Mouse (Mus musculus) frontal cortex, postnatal 14 days (tissue): ENCODE measurements around the gene Myzap.

ENCODE experiments used
- DNase-seq, 2 experiments: peaks; one replicate each; pipeline ENCODE4 v3.0.0; 2022; ENCODE audit warnings: low spot score in 2 of 2

Gene Myzap

DNA sequence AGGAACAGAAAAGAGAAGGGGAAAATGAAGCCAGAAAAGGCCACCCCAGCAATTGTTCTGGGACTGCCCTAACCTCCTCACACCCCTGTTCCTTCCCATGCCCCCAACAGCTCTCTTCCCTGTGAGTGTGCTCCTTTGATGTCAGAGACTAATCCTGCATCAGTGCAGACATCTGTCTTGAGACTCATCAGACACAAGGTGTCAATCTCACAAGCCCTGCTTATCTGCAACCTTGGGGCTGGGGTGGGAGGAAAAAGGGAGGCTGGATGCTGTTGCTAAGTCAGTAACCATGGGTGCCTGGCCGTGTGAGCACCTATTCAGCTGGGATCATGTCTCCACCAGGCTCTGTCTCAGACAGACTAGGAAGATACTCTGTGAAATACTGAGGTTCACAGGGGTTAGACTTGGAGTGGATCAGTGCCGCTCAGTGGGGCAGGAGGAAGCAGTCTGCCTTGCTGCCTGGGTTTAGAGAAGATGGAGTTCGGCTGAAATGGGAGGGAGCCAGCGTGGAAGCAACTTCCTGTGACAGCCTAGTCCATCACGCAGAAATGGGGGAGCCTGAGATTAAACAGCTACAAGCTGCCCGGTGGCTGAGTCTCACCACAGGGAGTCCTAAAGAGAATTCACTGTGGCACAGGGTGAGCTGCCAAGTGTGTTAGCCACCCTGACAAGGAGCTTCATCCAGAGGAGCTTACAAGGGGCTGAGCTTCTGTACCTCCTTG, 12.9 kb upstream of the Myzap start:
- DNase-seq, result no peak

DNA sequence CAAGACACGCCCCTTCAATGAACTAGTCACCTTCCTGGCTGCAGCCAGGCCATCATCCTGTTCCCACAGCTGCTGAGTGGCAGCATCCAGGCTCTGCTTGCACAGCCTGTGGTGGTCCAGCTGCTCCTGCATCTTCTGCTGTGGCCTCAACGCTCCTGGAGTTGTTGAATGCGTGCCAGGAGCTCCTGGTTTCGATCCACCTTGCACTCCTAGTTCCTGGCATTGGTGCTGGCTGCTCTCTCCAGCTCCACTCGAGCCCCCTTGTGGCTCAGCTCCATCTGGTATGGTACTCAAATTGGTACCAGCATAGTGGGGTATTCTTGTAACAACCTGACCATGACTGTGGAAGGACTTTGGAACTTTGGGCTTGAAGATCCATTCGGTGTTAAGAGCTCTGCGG, 7.7 kb upstream of the Myzap start:
- DNase-seq, result no peak

DNA sequence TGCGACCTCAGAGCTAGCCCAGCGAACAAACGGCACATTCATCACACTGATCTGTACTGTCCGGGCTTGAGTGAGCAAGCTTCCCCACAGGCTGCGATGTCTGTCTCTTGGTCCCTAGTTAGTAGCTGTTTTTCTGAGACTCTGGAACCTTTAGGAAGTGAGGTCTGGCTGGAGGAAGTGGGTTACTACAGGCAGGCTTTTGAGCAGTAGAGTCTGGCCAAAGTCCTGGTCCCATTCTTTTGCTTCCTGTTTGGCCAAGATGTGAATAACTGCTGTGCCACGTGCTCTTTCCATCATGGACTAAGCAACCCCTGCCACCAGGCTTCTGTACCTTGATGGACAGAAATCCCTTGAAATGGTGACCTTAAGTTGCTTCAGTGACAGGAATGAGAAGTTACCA, 4.7 kb upstream of the Myzap start:
- no peak for DNase-seq

GRCm38 (mm10) chr9:71592577-71593285, 571 bp upstream of the Myzap start:
- DNase-seq, result no peak

GRCm38 (mm10) chr9:71591106-71591505, 1.1 kb downstream of the Myzap start:
- no peak for DNase-seq

GRCm38 (mm10) chr9:71589771-71590170, 2.4 kb downstream of the Myzap start:
- no peak for DNase-seq

DNA sequence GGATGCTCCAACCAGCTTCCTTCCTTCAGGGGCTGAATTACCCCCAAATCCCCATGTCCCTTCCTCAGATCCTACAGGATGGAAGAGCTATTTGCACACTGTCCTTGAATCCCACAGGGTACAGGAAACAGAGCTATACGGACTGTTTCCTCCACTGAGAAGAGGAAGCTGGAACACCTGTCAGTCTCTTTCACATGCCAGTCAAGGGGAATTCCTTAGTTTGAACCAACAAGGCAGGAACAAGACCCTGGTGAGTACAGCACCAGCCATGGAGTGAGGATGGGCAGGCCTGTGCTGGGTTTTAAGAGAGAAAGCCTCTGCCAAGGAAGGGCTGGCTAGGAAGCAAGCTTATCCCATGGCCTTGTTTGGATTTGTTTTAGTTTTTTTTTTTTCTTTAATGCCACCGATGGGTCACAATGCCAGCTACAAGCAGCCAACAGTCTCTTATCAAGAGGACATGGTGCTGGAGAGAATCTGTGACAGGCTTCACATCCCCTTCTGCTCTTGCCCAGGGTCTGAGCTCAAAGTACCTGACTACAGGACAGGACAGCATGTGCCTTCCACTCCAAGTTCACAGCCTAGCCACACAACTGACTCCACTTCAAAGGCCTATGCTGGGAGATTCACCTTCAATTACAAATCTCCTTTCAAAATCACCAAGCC, 3.1 kb downstream of the Myzap start:
- DNase-seq, result no peak

DNA sequence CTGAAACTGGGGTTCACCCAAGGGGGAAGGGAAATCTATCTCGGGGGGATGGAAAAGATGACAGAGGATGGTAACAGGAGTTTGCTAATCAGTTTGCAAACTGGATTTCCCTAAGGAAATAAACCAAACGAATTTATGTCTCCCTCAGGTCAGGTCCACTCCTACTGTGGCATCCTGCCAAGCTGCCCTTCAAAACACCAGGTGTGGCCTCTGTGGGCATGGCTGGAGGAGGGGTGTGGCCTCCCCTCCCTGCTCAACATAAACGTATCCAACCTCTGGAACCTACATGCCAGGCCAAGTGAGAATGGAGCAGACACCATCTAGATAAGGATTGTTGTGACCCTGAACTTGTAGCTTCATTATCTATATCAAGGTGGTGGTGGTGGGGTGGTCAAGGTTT, 5.8 kb downstream of the Myzap start:
- no peak for DNase-seq

GRCm38 (mm10) chr9:71582771-71583170, 9.4 kb downstream of the Myzap start:
- DNase-seq, result no peak

DNA sequence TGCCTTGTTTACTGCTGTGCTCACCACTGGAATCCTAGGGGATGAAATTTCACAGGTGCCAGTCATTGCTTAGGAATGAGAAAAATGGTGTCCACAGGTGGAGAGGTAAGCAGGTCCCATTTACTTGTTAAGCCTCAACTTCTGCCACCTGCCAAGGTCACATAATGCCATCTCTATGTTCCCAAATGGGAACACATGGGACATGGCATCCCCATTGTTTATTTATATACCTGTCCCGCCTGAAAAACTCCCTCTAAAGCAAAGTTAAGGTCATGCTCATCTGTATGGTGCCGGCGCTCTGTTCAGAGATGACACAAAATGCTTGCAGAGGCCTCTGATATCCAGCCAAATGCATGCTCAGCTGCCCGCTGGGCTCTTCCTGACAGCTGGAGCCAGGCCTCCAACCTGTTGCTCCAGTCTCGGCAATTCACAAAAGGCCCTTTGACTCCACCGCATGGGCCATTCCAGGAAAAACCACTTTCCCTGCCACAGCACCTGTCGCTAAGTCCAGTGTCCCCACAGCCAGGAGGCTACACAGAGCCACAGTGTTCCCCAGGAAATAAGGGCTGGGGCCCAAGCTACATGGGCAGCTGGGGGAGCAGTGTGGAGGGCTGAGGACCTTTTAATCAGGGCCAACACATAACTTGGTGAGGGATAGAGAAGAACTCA, 13.1 kb downstream of the Myzap start:
- DNase-seq, result peak; percentile 7 to 29

DNA sequence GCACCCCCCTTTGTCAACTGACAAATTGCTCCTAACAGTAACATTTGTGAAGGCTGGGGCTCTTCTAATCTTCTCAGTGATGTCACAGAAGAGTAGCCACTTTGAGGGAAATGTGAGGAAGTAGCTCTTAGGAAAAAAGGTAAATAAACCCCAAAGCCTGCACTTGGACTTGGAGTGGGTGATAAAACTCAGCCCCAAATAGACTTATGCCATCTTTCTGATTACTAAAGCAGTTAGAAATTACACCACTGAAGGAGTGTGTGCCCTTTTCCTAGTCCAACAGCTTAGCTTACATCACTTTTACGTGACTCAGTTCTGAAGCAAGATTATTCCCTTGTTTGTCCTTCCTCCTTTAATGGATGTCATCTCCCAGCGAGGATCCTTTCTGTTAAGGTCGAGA, 17.7 kb downstream of the Myzap start:
- DNase-seq, result no peak

DNA sequence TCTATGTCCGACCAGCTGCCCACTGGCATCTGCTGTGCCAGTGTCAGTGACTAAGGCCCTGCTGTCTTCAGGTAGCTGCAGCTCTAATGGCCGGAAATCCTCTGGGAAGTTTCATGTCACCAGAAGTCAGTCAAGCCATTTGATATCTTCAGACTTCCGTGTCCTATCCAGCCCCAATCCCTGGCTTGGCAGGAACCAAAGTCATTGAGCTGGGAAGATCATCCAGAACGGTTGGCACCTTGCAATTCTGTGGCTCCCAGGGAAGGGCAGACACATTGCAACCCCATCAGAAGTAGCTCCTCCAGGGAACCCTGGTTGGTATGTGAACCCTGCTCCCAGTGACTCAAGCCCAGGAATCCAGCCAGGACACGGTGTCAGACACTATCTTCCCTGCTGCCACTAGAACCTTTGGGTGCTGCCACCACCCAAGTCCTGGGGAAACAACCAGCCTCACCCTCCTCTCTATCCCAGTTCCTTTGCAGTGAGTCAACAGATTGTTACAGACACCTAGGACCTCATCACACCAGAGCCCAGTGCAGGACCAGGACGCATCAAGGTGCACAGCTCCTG, 18.3 kb downstream of the Myzap start:
- DNase-seq, result no peak

GRCm38 (mm10) chr9:71571150-71571633, 21.0 kb downstream of the Myzap start:
- no peak for DNase-seq

- DNase-seq, result no peak
Measured at GRCm38 (mm10) chr9:71570170-71570569, 22.0 kb downstream of the Myzap start.

DNA sequence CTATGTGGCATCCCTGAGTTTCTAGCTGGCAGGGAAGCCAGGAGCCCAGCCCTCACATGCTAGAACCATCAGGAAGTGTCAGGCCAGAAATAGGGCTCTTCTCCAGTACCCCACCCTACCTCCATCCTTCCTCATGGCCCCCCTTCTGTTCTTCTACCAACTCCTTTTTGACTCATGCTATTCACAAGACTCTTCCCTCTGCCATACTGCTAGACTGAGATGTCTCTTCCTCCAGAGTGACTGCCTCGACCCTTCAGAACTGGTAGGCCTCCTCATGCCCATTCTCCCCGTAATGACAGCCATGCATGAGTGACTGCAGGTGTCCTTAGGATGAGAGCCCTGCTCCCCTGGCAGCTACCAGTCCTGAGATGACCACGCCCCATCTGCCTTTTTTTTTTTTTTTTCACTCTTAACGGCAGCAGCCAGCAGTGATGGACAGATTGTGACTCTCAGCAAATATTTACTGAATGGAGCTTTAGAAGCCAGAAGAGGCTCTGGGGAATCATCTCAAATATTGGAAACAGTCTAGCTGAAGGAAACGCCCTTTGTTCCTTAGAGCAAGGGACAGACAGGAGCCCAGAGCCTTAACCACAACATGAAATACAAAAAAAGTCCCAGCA, 23.7 kb downstream of the Myzap start:
- DNase-seq, result no peak

GRCm38 (mm10) chr9:71567391-71567790, 24.8 kb downstream of the Myzap start:
- DNase-seq, result no peak

DNA sequence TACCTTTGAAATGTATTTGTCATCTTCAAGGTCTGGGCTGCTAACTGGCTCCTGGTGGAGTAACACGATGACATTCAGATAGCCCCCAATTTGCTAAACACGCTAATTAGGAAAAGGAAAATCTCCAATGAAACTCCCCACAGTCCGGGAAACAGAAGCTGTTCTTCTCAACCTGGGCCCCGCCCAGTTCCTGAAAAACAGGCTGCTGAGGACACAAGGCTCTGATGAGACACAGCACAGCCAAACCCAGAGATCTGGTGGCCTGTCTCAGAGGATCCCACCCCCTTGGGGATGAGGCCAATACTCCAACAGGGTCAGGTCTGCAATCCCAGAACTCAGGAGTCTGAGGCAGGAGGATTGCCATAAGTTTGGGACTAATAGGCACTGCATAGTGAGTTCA, 25.4 kb downstream of the Myzap start:
- no peak for DNase-seq

- DNase-seq, result peak in 1 of 2 experiments; percentile 18
Measured at GRCm38 (mm10) chr9:71557737-71558136, 34.4 kb downstream of the Myzap start.

- DNase-seq, result no peak
Measured at GRCm38 (mm10) chr9:71554001-71554400, 38.2 kb downstream of the Myzap start.

- DNase-seq, result no peak
Measured at GRCm38 (mm10) chr9:71550176-71550575, 42.0 kb downstream of the Myzap start.

DNA sequence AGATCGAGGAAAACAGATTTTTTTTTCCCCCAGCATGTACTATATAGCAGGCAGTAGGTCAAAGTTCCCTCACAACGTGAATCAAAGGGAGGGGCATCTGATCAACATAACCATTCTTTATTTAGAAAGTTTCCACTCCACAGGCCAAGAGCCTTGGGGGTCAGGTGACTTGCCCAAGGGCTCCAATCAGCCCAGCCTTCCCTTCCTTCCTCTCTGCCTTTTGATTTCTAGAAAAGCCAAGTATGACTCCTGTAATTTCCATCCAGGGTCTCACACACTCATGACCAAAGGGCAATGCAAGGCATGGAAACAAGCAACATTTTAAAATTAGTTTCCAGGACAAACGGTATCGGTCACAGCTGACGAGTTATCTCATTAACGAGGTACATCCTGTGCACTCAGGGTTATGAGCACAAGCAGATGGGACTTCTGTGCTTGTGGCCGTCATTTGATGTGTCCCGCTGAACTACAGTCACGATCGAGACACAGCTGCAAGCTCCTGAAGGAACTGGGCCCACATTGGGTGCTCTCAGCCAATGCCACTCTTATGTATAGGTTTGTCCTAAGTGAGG, 44.4 kb downstream of the Myzap start:
- DNase-seq, result no peak
